Mouse (Mus musculus): ENCODE data around the gene Disc1. TPM values are rescaled to one million over a fixed set of nuclear protein-coding genes. Genes with fewer than 3 reads are reported as not detected.

The Disc1 gene
- polyA plus RNA-seq, 1 experiment from 2014 or later: 2.1 TPM

GRCm38 (mm10) chr8:125200273-125200863 is 146.4 kb downstream of the Disc1 start:
- peaks cover 54% of the 10 kb centered on the region for H3K4me1 ChIP-seq (ENCODE audit: insufficient read depth, low read length)
- H3K4me2 ChIP-seq (replicated peaks; ENCODE audit: low read depth, low read length): no peak overlapping the region
- H3K9ac ChIP-seq (replicated peaks; ENCODE audit: low read length): 0 out of 2 replicates have a peak overlapping the region, but pooled peaks have one; percentile 5
- no peaks in the 10 kb centered on the region for H3K27me3 ChIP-seq (ENCODE audit: insufficient read depth, low read length)
- 36% methylated on average over 13 of the region's 13 CpGs for WGBS
- H3K36me3 ChIP-seq (ENCODE audit: insufficient read depth, low read length): no peaks in the 10 kb centered on the region
- no peak overlapping the region for H3K4me3 ChIP-seq (ENCODE audit: low read length)
- H3K27ac ChIP-seq (ENCODE audit: low read length): peak overlapping the region; percentile 80
- ATAC-seq (ENCODE audit: low FRiP score, low TSS enrichment): peak; percentile 75
- H3K9me3 ChIP-seq (ENCODE audit: low read length): no peaks in the 10 kb centered on the region

- no peak overlapping the region for H3K4me2 ChIP-seq (replicated peaks; ENCODE audit: low read depth, low read length)
- no peak overlapping the region for H3K9ac ChIP-seq (replicated peaks; ENCODE audit: low read length)
- no peak overlapping the region for H3K27ac ChIP-seq (ENCODE audit: low read length)
- H3K9me3 ChIP-seq (ENCODE audit: low read length): no peaks in the 10 kb centered on the region
- peaks cover 44% of the 10 kb centered on the region for H3K4me1 ChIP-seq (ENCODE audit: insufficient read depth, low read length)
- no peak overlapping the region for H3K4me3 ChIP-seq (ENCODE audit: low read length)
- 70% methylated on average over 6 of the region's 6 CpGs for WGBS
- no peaks in the 10 kb centered on the region for H3K36me3 ChIP-seq (ENCODE audit: insufficient read depth, low read length)
- ATAC-seq (ENCODE audit: low FRiP score, low TSS enrichment): no peak
- H3K27me3 ChIP-seq (ENCODE audit: insufficient read depth, low read length): no peaks in the 10 kb centered on the region
Measured at GRCm38 (mm10) chr8:125201650-125202049, 147.7 kb downstream of the Disc1 start.

GRCm38 (mm10) chr8:125203016-125203415 is 149.0 kb downstream of the Disc1 start:
- H3K27me3 ChIP-seq (ENCODE audit: insufficient read depth, low read length): no peaks in the 10 kb centered on the region
- WGBS: 72% methylated on average over 9 of the region's 9 CpGs
- H3K9me3 ChIP-seq (ENCODE audit: low read length): no peaks in the 10 kb centered on the region
- H3K9ac ChIP-seq (replicated peaks; ENCODE audit: low read length): no peak overlapping the region
- H3K27ac ChIP-seq (ENCODE audit: low read length): no peak overlapping the region
- no peak overlapping the region for H3K4me2 ChIP-seq (replicated peaks; ENCODE audit: low read depth, low read length)
- no peaks in the 10 kb centered on the region for H3K36me3 ChIP-seq (ENCODE audit: insufficient read depth, low read length)
- ATAC-seq (ENCODE audit: low FRiP score, low TSS enrichment): no peak
- peaks cover 32% of the 10 kb centered on the region for H3K4me1 ChIP-seq (ENCODE audit: insufficient read depth, low read length)
- no peak overlapping the region for H3K4me3 ChIP-seq (ENCODE audit: low read length)

- Histone ChIP-seq H3K4me2 (replicated peaks; ENCODE audit: low read depth, low read length) (no peak overlapping the region), H3K4me3 (ENCODE audit: low read length) (no peak overlapping the region), H3K27me3 (ENCODE audit: insufficient read depth, low read length) (no peaks in the 10 kb centered on the region), H3K27ac (ENCODE audit: low read length) (no peak overlapping the region), H3K36me3 (ENCODE audit: insufficient read depth, low read length) (no peaks in the 10 kb centered on the region), H3K9ac (replicated peaks; ENCODE audit: low read length) (no peak overlapping the region), H3K9me3 (ENCODE audit: low read length) (no peaks in the 10 kb centered on the region), H3K4me1 (ENCODE audit: insufficient read depth, low read length) (peaks cover 11% of the 10 kb centered on the region)
- no peak for ATAC-seq (ENCODE audit: low FRiP score, low TSS enrichment)
- WGBS: 87% methylated on average over 4 of the region's 4 CpGs
Measured at GRCm38 (mm10) chr8:125205556-125205955, 151.6 kb downstream of the Disc1 start.

GRCm38 (mm10) chr8:125206391-125206790 is 152.4 kb downstream of the Disc1 start:
- no peak overlapping the region for H3K9ac ChIP-seq (replicated peaks; ENCODE audit: low read length)
- no peak for ATAC-seq (ENCODE audit: low FRiP score, low TSS enrichment)
- no peak overlapping the region for H3K27ac ChIP-seq (ENCODE audit: low read length)
- no peak overlapping the region for H3K4me3 ChIP-seq (ENCODE audit: low read length)
- H3K27me3 ChIP-seq (ENCODE audit: insufficient read depth, low read length): no peaks in the 10 kb centered on the region
- WGBS: 82% methylated on average over 8 of the region's 8 CpGs
- H3K4me1 ChIP-seq (ENCODE audit: insufficient read depth, low read length): 0 out of 2 replicates have a peak, but pooled peaks cover 3% of the 10 kb centered on the region
- no peaks in the 10 kb centered on the region for H3K36me3 ChIP-seq (ENCODE audit: insufficient read depth, low read length)
- no peak overlapping the region for H3K4me2 ChIP-seq (replicated peaks; ENCODE audit: low read depth, low read length)
- no peaks in the 10 kb centered on the region for H3K9me3 ChIP-seq (ENCODE audit: low read length)

GRCm38 (mm10) chr8:125206962-125207361 is 153.0 kb downstream of the Disc1 start:
- no peak for ATAC-seq (ENCODE audit: low FRiP score, low TSS enrichment)
- 81% methylated on average over 3 of the region's 3 CpGs for WGBS
- no peak overlapping the region for H3K4me3 ChIP-seq (ENCODE audit: low read length)

GRCm38 (mm10) chr8:125212619-125213167 is 158.7 kb downstream of the Disc1 start:
- no peak for ATAC-seq (ENCODE audit: low FRiP score, low TSS enrichment)
- no peak overlapping the region for H3K4me3 ChIP-seq (ENCODE audit: low read length)
- no peak overlapping the region for H3K27ac ChIP-seq (ENCODE audit: low read length)
- 48% methylated on average over 13 of the region's 13 CpGs for WGBS
- no peaks in the 10 kb centered on the region for H3K4me1 ChIP-seq (ENCODE audit: insufficient read depth, low read length)
- H3K36me3 ChIP-seq (ENCODE audit: insufficient read depth, low read length): no peaks in the 10 kb centered on the region
- no peak overlapping the region for H3K9ac ChIP-seq (replicated peaks; ENCODE audit: low read length)
- no peak overlapping the region for H3K4me2 ChIP-seq (replicated peaks; ENCODE audit: low read depth, low read length)
- no peaks in the 10 kb centered on the region for H3K9me3 ChIP-seq (ENCODE audit: low read length)
- no peaks in the 10 kb centered on the region for H3K27me3 ChIP-seq (ENCODE audit: insufficient read depth, low read length)

More at GRCm38 (mm10) chr8:125206962-125207361, 153.0 kb downstream of the Disc1 start:
- Histone ChIP-seq H3K4me2 (replicated peaks; ENCODE audit: low read depth, low read length) (no peak overlapping the region), H3K9me3 (ENCODE audit: low read length) (no peaks in the 10 kb centered on the region), H3K36me3 (ENCODE audit: insufficient read depth, low read length) (no peaks in the 10 kb centered on the region), H3K9ac (replicated peaks; ENCODE audit: low read length) (no peak overlapping the region), H3K27ac (ENCODE audit: low read length) (no peak overlapping the region), H3K27me3 (ENCODE audit: insufficient read depth, low read length) (no peaks in the 10 kb centered on the region), H3K4me1 (ENCODE audit: insufficient read depth, low read length) (no peaks in the 10 kb centered on the region)

GRCm38 (mm10) chr8:125217902-125218581 is 164.0 kb downstream of the Disc1 start:
- WGBS: 60% methylated on average over 12 of the region's 12 CpGs
- Histone ChIP-seq H3K9ac (replicated peaks; ENCODE audit: low read length) (no peak overlapping the region), H3K4me1 (ENCODE audit: insufficient read depth, low read length) (peaks cover 3% of the 10 kb centered on the region), H3K27me3 (ENCODE audit: insufficient read depth, low read length) (no peaks in the 10 kb centered on the region), H3K27ac (ENCODE audit: low read length) (no peak overlapping the region), H3K4me3 (ENCODE audit: low read length) (no peak overlapping the region), H3K4me2 (replicated peaks; ENCODE audit: low read depth, low read length) (no peak overlapping the region), H3K9me3 (ENCODE audit: low read length) (no peaks in the 10 kb centered on the region), H3K36me3 (ENCODE audit: insufficient read depth, low read length) (no peaks in the 10 kb centered on the region)
- ATAC-seq (ENCODE audit: low FRiP score, low TSS enrichment): no peak

GRCm38 (mm10) chr8:125218669-125219068 is 164.7 kb downstream of the Disc1 start:
- Histone ChIP-seq H3K9ac (replicated peaks; ENCODE audit: low read length) (no peak overlapping the region), H3K27ac (ENCODE audit: low read length) (no peak overlapping the region), H3K36me3 (ENCODE audit: insufficient read depth, low read length) (no peaks in the 10 kb centered on the region), H3K9me3 (ENCODE audit: low read length) (no peaks in the 10 kb centered on the region), H3K27me3 (ENCODE audit: insufficient read depth, low read length) (no peaks in the 10 kb centered on the region), H3K4me1 (ENCODE audit: insufficient read depth, low read length) (peaks cover 9% of the 10 kb centered on the region), H3K4me2 (replicated peaks; ENCODE audit: low read depth, low read length) (no peak overlapping the region), H3K4me3 (ENCODE audit: low read length) (no peak overlapping the region)
- no peak for ATAC-seq (ENCODE audit: low FRiP score, low TSS enrichment)
- 55% methylated on average over 4 of the region's 4 CpGs for WGBS

GRCm38 (mm10) chr8:125220608-125221007 is 166.6 kb downstream of the Disc1 start:
- no peaks in the 10 kb centered on the region for H3K36me3 ChIP-seq (ENCODE audit: insufficient read depth, low read length)
- WGBS: 84% methylated on average over 5 of the region's 5 CpGs
- H3K27ac ChIP-seq (ENCODE audit: low read length): no peak overlapping the region

More at GRCm38 (mm10) chr8:125220608-125221007, 166.6 kb downstream of the Disc1 start:
- Histone ChIP-seq H3K4me3 (ENCODE audit: low read length) (no peak overlapping the region), H3K9me3 (ENCODE audit: low read length) (no peaks in the 10 kb centered on the region), H3K4me1 (ENCODE audit: insufficient read depth, low read length) (peaks cover 24% of the 10 kb centered on the region), H3K27me3 (ENCODE audit: insufficient read depth, low read length) (no peaks in the 10 kb centered on the region), H3K9ac (replicated peaks; ENCODE audit: low read length) (no peak overlapping the region), H3K4me2 (replicated peaks; ENCODE audit: low read depth, low read length) (no peak overlapping the region)
- ATAC-seq (ENCODE audit: low FRiP score, low TSS enrichment): no peak

Data from kidney, embryonic 16.5 days (tissue).